Comparison of ENCODE assay signal across 8 mouse cellular contexts in genomic region chr10:24591136-24591535, GRCm38 (mm10). TPM values are rescaled to one million over a fixed set of nuclear protein-coding genes. Genes with fewer than 3 reads are reported as not detected.
DNase-seq lines count a peak whose midpoint lies in the region; ATAC-seq and TF ChIP-seq lines count a peak whose summit lies in the region.

No protein-coding gene starts in this region.

- H3K36me3 ChIP-seq in intestine, embryonic 14.5 days (ENCODE audit: control insufficient read depth, insufficient read depth, low read length), result no peaks in the 10 kb centered on the region
- H3K36me3 ChIP-seq in intestine, embryonic 16.5 days (ENCODE audit: control insufficient read depth, insufficient read depth, low read length), result no peaks in the 10 kb centered on the region
- H3K36me3 ChIP-seq in limb, embryonic 14.5 days (ENCODE audit: control insufficient read depth, insufficient read depth, low read length), result no peaks in the 10 kb centered on the region
- no peaks in the 10 kb centered on the region for H3K36me3 ChIP-seq in neural tube, embryonic 11.5 days (ENCODE audit: control insufficient read depth, insufficient read depth, low read length)
- no peaks in the 10 kb centered on the region for H3K36me3 ChIP-seq in stomach, postnatal 0 days (ENCODE audit: control insufficient read depth, insufficient read depth, low read length)

- ATAC-seq in intestine, embryonic 14.5 days (replicated peaks; ENCODE audit: low FRiP score, low TSS enrichment, low read depth), result no peak
- ATAC-seq in intestine, embryonic 16.5 days, result no peak
- peak; percentile 75 for ATAC-seq in inflammation-experienced regulatory T-cells, adult 6 months
- no peak for ATAC-seq in limb, embryonic 14.5 days (ENCODE audit: low FRiP score, low read depth)
- no peak for ATAC-seq in neural tube, embryonic 11.5 days (ENCODE audit: insufficient read depth, low FRiP score, low TSS enrichment)
- ATAC-seq in stomach, postnatal 0 days (ENCODE audit: low FRiP score, low TSS enrichment), result peak; percentile 55; the same call in 1 of the 2 replicates

- peaks cover 22% of the 10 kb centered on the region for H3K4me1 ChIP-seq in intestine, embryonic 14.5 days (replicated peaks; ENCODE audit: control insufficient read depth, insufficient read depth, low read length)
- peaks cover 14% of the 10 kb centered on the region for H3K4me1 ChIP-seq in intestine, embryonic 16.5 days (ENCODE audit: control insufficient read depth, insufficient read depth, low read length)
- peaks cover 33% of the 10 kb centered on the region for H3K4me1 ChIP-seq in limb, embryonic 14.5 days (ENCODE audit: control insufficient read depth, insufficient read depth, low read length)
- H3K4me1 ChIP-seq in neural tube, embryonic 11.5 days (ENCODE audit: control insufficient read depth, insufficient read depth, low read length), result peaks cover 4% of the 10 kb centered on the region; the same call in 1 of the 2 replicates
- H3K4me1 ChIP-seq in stomach, postnatal 0 days (replicated peaks; ENCODE audit: control insufficient read depth, insufficient read depth), result no peaks in the 10 kb centered on the region; the same call in 1 of the 2 replicates

- H3K4me3 ChIP-seq in intestine, embryonic 14.5 days (ENCODE audit: low read depth, low read length), result no peak overlapping the region
- H3K4me3 ChIP-seq in intestine, embryonic 16.5 days (ENCODE audit: low read length), result no peak overlapping the region
- no peak overlapping the region for H3K4me3 ChIP-seq in limb, embryonic 14.5 days (replicated peaks; ENCODE audit: low read length)
- H3K4me3 ChIP-seq in neural tube, embryonic 11.5 days (ENCODE audit: low read depth, low read length), result no peak overlapping the region
- H3K4me3 ChIP-seq in stomach, postnatal 0 days (ENCODE audit: low read depth, low read length), result no peak overlapping the region

- no peak overlapping the region for H3K27ac ChIP-seq in intestine, embryonic 14.5 days (ENCODE audit: low read depth)
- no peak overlapping the region for H3K27ac ChIP-seq in intestine, embryonic 16.5 days (ENCODE audit: low read length)
- H3K27ac ChIP-seq in limb, embryonic 14.5 days (replicated peaks; ENCODE audit: low read depth, low read length), result no peak overlapping the region
- H3K27ac ChIP-seq in neural tube, embryonic 11.5 days (ENCODE audit: low read depth, low read length), result no peak overlapping the region
- no peak overlapping the region for H3K27ac ChIP-seq in stomach, postnatal 0 days (replicated peaks)

- H3K9ac ChIP-seq in intestine, embryonic 14.5 days (ENCODE audit: low read length), result no peak overlapping the region
- H3K9ac ChIP-seq in intestine, embryonic 16.5 days (ENCODE audit: low read depth, low read length), result no peak overlapping the region
- H3K9ac ChIP-seq in limb, embryonic 14.5 days (ENCODE audit: low read depth, low read length, severe bottlenecking), result no peak overlapping the region
- H3K9ac ChIP-seq in neural tube, embryonic 11.5 days (ENCODE audit: low read length), result no peak overlapping the region
- no peak overlapping the region for H3K9ac ChIP-seq in stomach, postnatal 0 days (ENCODE audit: low read length)

- H3K9me3 ChIP-seq in intestine, embryonic 14.5 days (ENCODE audit: control insufficient read depth, low read length), result no peaks in the 10 kb centered on the region
- no peaks in the 10 kb centered on the region for H3K9me3 ChIP-seq in intestine, embryonic 16.5 days (ENCODE audit: control insufficient read depth, low read length)
- no peaks in the 10 kb centered on the region for H3K9me3 ChIP-seq in limb, embryonic 14.5 days (ENCODE audit: control insufficient read depth, low read length)
- H3K9me3 ChIP-seq in neural tube, embryonic 11.5 days (ENCODE audit: control insufficient read depth, low read length), result no peaks in the 10 kb centered on the region
- H3K9me3 ChIP-seq in stomach, postnatal 0 days (ENCODE audit: control insufficient read depth, low read length), result no peaks in the 10 kb centered on the region

- TF ChIP-seq CTCF in stomach, postnatal 0 days (IDR thresholded peaks at IDR 0.05; ENCODE audit: low read depth), result peak; percentile 98

- no peak for TF ChIP-seq EP300 in stomach, postnatal 0 days (optimal IDR thresholded peaks at IDR 0.05)

- no peak for TF ChIP-seq POLR2A in limb, embryonic 14.5 days (IDR thresholded peaks at IDR 0.05; ENCODE audit: borderline replicate concordance, extremely low read depth, insufficient read depth, insufficient read length)

- DNase-seq in intestine, embryonic 14.5 days (ENCODE audit: low spot score), result peak; percentile 86
- peak; percentile 90 to 92 for DNase-seq in cerebellum, postnatal 10 days
- peak; percentile 69 to 76 for DNase-seq in frontal cortex, postnatal 25 days (ENCODE audit: low spot score in 2 of 2)
- peak; percentile 83 for DNase-seq in limb, embryonic 14.5 days (ENCODE audit: low spot score)
- peak; percentile 77 for DNase-seq in neural tube, embryonic 11.5 days (ENCODE audit: low spot score)
- DNase-seq in stomach, postnatal 0 days (ENCODE audit: low spot score), result peak; percentile 84

- 33% methylated on average over 4 of the region's 4 CpGs for WGBS in intestine, embryonic 14.5 days
- WGBS in intestine, embryonic 16.5 days, result 31% methylated on average over 4 of the region's 4 CpGs
- 20% methylated on average over 4 of the region's 4 CpGs for WGBS in limb, embryonic 14.5 days
- WGBS in neural tube, embryonic 11.5 days, result 19% methylated on average over 4 of the region's 4 CpGs
- WGBS in stomach, postnatal 0 days, result 30% methylated on average over 4 of the region's 4 CpGs

- no peaks in the 10 kb centered on the region for H3K27me3 ChIP-seq in intestine, embryonic 14.5 days (replicated peaks; ENCODE audit: control insufficient read depth, insufficient read depth, low read length)
- no peaks in the 10 kb centered on the region for H3K27me3 ChIP-seq in intestine, embryonic 16.5 days (replicated peaks; ENCODE audit: control insufficient read depth, insufficient read depth, low read length)
- no peaks in the 10 kb centered on the region for H3K27me3 ChIP-seq in limb, embryonic 14.5 days (ENCODE audit: control insufficient read depth, insufficient read depth, low read length)
- H3K27me3 ChIP-seq in neural tube, embryonic 11.5 days (ENCODE audit: control insufficient read depth, insufficient read depth, low read length), result no peaks in the 10 kb centered on the region
- H3K27me3 ChIP-seq in stomach, postnatal 0 days (ENCODE audit: control insufficient read depth, insufficient read depth, low read length), result no peaks in the 10 kb centered on the region

- no peak overlapping the region for H3K4me2 ChIP-seq in intestine, embryonic 14.5 days (ENCODE audit: low read length)
- no peak overlapping the region for H3K4me2 ChIP-seq in intestine, embryonic 16.5 days (ENCODE audit: low read depth, low read length)
- no peak overlapping the region; the same call in 1 of the 2 replicates for H3K4me2 ChIP-seq in limb, embryonic 14.5 days (replicated peaks; ENCODE audit: low read depth, low read length, severe bottlenecking)
- no peak overlapping the region for H3K4me2 ChIP-seq in neural tube, embryonic 11.5 days (ENCODE audit: low read depth)
- H3K4me2 ChIP-seq in stomach, postnatal 0 days (replicated peaks; ENCODE audit: low read depth), result no peak overlapping the region

RNA-seq across cellular contexts. Expression of gene Ccn2, which starts 4.1 kb away (rescaled TPM):
- 11.5 and 14.7 TPM in 2 replicates for polyA plus RNA-seq in intestine, embryonic 14.5 days (2014; fragmentation: Nextera tagmentation; extraction: Ambion mirVana)
- 8.9 and 12.7 TPM in 2 replicates for polyA plus RNA-seq in intestine, embryonic 16.5 days (2015; fragmentation: Nextera tagmentation; extraction: Ambion mirVana)
- not detected for polyA plus RNA-seq in inflammation-experienced regulatory T-cells, adult 6 months (2017; shearing (Covaris generic))
- polyA plus RNA-seq in limb, embryonic 14.5 days (2012; rRNA removed), result 103 and 134 TPM in 2 replicates
- 13.5 and 15.8 TPM in 2 replicates for polyA plus RNA-seq in limb, embryonic 14.5 days (2014; fragmentation: Nextera tagmentation; extraction: Ambion mirVana)
- 3.3 and 4.9 TPM in 2 replicates for polyA plus RNA-seq in neural tube, embryonic 11.5 days (2014; fragmentation: Nextera tagmentation; extraction: Ambion mirVana)
- polyA plus RNA-seq in stomach, postnatal 0 days (2015; fragmentation: Nextera tagmentation; extraction: Ambion mirVana), result 19.6 and 19.7 TPM in 2 replicates

Comparison
In these comparisons a context has a peak if more than half of its experiments do, and no peak if none do; other contexts are left out.
1. ATAC-seq: peak in inflammation-experienced regulatory T-cells, adult 6 months (single experiment) and stomach, postnatal 0 days (single experiment); none in intestine, embryonic 14.5 days (single experiment), intestine, embryonic 16.5 days (single experiment), limb, embryonic 14.5 days (single experiment) and neural tube, embryonic 11.5 days (single experiment).
2. Peak in every context shown above with its lines, with median percentiles within 50 percentile points of each other: DNase-seq.